Mouse (Mus musculus): Measurements from ENCODE around the gene Slc37a3. TPM values are rescaled to one million over a fixed set of nuclear protein-coding genes. Genes with fewer than 3 reads are reported as not detected.

Slc37a3 gene
- 6.0 and 9.6 TPM in 2 replicates for polyA plus RNA-seq (2012; ENCODE audit: low replicate concordance)

GRCm38 (mm10) chr6:39377311-39377827 lies at the start of gene Slc37a3:
Gene Slc37a3, minus strand, starts transcription at chr6:39377675.

DNA sequence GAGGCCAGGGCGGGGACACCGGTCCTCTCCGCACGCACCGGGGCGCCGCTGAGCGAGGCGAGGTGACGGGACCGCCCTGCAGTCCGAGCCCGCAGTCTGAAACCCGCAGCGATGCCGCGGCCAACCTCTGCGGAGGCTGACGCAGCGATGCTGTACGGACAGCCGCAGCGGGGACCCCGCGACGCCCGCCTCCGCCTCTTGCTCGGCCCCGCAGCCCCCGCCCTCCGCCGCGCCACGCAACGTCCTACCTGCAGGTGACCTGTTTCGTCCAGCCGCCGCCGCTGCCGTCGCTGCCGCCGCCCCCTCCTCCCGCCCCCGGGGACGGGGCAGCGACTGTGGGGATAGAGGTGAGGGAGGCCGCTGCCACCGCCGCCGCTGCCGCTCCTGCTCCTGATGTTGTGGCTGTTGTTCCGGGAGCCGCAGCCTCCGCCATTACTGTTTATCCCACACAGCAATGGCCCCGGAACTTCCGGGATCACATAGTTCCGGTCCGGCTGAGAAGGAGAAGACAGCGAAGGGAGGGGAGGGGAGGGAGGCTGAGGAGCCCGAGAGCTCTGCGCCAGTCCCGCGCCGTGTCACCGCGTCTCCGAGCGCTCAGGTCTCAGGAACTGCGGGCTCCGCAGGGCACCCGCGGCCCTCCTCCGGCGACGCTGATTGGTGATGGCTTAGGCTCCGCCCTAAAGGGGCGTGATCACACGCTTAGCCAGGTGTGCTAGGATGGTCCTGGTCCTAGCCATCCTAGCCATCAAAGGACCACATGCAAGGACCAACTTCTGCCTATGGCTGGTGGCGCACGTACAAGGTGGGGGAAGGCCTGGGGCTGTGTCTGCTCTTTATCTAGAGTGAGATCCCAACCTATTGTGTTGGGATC lies 42.6 kb upstream of the Slc37a3 start, which contains the start of gene Mkrn1:
Gene Mkrn1, minus strand, starts transcription at position 612 of the 871 bp plus-strand sequence.

GRCm38 (mm10) chr6:39381125-39381880 lies 3.8 kb upstream of the Slc37a3 start, which contains the start of gene Rab19:
Gene Rab19, plus strand, starts transcription at chr6:39381175.

Other genes with a start within 250 kb of the Slc37a3 start
- 4.2 and 8.0 TPM in 2 replicates for gene Kdm7a, start 170.9 kb downstream of the Slc37a3 start, polyA plus RNA-seq (2012; ENCODE audit: low replicate concordance)
- gene Rab19, start 3.5 kb upstream of the Slc37a3 start, polyA plus RNA-seq (2012; ENCODE audit: low replicate concordance): 1.4 and 4.1 TPM in 2 replicates
- 145 and 152 TPM in 2 replicates for gene Mkrn1, start 42.8 kb upstream of the Slc37a3 start, polyA plus RNA-seq (2012; ENCODE audit: low replicate concordance)
- 1.1 and 1.2 TPM in 2 replicates for gene Dennd2a, start 180.2 kb upstream of the Slc37a3 start, polyA plus RNA-seq (2012; ENCODE audit: low replicate concordance)
- 20.6 and 37.4 TPM in 2 replicates for gene Adck2, start 196.2 kb upstream of the Slc37a3 start, polyA plus RNA-seq (2012; ENCODE audit: low replicate concordance)
- not detected in 2 replicates for gene Gm42420, start 208.1 kb upstream of the Slc37a3 start, polyA plus RNA-seq (2012; ENCODE audit: low replicate concordance)
- gene Ndufb2, start 214.9 kb upstream of the Slc37a3 start, polyA plus RNA-seq (2012; ENCODE audit: low replicate concordance): 111 and 180 TPM in 2 replicates